Mouse (Mus musculus) retina, adult 2 months (tissue): ENCODE measurements around the gene Clasp1.

Source experiments
- DNase-seq: peaks from one replicate; pipeline ENCODE4 v3.0.0-alpha.2; 2012; ENCODE audit warnings: low read depth, low spot score

The Clasp1 gene

DNA sequence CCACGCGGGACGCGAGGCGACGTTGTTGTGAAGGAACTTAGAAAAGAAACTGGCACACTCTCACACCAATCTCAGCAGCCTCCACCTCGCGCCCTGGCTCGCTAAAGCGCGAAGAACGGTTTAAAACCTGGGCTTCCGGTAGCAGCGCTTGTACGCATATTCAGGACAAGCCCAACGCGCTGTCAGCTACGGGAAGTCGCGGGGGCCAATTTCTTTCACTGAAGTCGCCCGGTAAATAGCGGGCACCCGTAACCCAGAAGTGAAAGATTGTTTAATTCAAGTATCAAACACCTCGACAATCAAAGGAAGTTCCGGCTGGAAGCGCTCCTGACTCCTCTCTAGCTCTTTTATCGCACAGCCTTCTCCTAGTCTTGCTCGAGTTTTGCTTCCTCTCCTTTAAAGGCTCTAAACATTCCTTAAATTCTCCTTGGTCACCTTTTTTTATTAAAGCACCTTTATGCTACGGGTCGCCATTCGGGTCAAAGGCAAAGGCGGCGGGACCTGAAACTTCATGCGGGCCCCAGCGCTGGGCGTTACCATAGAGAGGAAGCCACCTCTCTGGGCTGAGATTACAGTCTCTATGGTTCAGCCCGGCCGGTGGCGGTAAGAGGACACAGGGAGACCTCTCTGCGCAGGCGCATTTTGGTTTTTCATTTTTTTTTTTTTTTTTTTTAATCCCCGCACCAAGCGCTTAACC lies at the start of gene Clasp1:
Clasp1 (plus strand) TSS at position 302 of the 697 bp plus-strand sequence.
- peak; percentile 97 for DNase-seq

DNA sequence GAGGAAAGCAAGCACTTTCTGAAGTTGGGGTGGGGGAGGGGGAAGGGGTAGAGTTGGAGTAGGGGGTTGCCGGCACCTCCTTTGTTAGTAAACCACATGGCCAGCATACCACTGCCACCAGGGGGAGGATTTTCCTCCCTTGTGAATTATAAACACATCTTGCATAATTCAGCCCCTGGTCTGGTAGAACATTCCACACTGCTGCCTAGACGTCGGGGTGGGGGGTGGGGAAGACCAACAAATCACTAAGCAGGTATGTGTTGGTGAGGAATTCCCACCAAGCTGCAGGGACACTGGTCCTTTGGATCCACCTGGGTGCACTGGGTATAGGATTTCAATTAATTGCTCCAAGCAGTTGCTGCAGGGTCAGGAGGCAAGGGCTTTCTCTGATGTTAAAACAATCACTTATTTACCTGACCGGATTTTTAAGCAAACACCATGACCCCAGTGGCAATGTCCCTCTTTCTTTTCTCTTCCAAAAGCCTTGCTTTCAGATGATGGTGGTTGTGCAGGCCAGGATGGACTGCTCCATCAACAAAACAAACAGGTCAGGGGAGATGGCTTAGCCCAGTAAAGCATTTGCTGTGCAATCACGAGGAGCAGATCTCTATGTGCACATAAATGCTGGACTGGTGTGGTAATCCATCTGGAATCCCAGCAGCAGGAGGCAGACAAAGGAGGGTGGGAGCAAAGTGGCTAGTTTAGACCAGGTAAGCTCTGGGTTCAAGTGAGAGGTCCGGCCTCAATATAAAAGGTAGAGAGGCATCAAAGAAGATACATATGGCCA lies 45.0 kb upstream of the Clasp1 start:
- no peak for DNase-seq

DNA sequence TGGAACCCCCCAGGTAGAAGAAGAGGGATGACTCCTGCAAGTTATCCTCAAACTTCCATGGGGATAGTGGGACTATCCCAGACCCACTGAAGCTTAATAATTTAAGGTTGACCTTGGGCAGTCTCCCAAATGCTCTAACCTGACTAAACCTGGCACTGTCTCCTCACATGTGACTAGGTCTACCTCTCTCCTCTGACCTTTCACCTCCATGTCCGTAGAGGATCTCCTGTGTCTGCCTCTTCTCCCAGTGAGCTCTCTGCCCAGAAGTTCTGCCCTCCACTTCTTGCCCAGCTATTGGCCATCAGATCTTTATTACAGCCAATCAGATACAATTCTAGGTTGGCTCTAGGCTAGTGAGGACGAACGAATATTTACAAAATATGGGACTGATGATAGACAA lies 38.9 kb upstream of the Clasp1 start:
- no peak for DNase-seq

DNA sequence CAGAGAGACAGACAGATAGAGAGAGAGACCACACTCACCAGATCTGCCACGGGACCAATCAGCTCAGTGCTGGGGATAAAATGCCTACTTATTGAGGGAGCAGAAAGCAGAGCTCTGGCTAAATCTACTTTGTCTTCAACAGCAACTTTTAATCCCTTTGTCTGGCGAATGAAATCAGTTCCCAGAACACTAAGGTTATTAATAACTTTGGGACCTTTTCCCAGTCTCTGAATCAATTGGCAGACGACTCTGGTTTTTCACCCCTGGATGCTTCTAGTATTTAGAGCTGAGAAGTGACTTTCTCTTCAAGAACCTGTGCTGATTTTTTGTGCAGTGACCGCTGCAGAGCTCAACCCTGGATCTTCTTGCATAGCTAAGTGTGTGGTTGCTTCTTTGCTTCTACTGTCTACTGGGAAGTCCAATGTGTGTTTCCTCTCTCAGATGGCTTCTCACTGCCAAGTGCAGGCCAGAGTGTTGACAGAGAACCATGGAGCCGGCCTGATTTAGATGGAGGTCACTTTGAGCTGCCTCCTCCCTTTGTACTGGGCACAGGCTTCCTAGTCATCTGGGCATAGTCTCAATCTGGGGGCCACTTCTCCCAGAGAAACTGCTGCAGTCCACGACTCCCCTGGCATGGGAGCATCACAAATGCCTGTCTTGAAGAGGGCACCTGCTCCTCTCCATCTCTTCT lies 29.6 kb upstream of the Clasp1 start:
- DNase-seq, result no peak

DNA sequence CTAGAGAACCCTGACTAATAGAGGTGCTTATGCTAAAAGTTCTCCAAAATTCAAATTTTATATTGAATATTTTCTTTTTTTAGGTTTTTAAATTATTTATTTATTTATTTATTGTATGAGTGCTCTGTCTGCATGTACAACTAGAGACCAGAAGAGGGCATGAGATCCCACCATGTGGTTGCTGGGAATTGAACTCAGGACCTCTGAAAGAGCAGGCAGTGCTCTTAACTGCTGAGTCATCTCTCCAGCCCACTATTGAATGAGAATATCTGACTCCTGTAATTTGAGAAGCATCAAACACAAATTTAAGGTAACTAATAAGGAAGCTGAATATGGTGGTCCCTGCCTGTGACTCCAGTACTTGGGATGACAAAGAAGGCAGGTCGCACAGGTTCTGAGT lies 20.9 kb upstream of the Clasp1 start:
- no peak for DNase-seq

DNA sequence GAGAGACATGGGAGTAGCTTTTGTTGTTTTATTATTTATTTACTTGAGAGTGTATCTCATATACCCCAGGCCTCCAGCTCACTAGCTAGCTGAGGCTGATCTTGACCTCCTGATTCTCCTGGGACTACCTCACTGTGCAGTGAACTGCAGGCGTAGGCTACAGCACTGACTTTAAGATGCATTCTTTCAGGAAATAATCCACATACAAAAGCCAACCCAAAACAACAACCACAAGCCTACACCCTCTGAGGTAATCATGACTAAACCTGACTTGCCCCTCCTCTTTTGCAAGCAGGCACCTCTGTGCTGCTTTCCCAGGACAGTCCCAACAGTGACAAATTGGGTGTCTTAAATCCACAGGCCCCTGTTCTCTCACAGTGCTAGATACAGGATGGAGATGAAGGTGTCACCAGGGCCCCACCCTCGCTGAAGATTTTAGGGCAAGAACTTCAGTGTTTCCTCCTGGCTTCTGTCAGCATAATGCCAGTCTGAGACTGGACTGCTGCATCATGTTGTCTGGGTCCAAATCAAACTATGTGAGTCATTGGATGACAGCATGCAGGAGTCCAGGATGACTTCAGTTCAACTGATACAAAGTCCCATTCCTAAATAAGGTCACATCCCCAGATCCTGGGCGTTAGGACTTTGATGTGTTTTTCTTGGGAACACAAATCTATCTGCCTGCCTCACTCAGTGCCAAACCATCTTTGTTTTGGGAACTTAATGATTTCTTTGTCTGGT lies 20.0 kb upstream of the Clasp1 start:
- no peak for DNase-seq

DNA sequence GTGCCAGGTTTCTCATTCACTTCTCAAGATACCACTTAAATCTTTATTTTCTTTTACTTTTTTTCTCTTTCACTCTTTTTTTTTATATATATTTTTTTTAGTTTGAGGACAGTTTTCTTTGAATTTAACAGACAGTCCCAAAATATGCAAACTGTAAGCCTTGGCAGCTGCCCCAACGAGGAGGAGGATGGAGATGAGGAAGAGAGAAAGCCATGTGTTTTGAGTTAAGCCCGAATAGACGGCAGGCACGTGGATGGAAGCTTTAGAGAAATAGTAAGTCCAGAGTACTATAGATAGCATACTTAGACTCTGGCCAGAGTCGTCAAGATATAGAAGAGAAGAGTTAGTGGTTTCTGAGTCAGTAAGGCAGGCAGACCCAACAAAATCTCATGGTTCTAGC lies 11.1 kb upstream of the Clasp1 start:
- DNase-seq, result no peak

DNA sequence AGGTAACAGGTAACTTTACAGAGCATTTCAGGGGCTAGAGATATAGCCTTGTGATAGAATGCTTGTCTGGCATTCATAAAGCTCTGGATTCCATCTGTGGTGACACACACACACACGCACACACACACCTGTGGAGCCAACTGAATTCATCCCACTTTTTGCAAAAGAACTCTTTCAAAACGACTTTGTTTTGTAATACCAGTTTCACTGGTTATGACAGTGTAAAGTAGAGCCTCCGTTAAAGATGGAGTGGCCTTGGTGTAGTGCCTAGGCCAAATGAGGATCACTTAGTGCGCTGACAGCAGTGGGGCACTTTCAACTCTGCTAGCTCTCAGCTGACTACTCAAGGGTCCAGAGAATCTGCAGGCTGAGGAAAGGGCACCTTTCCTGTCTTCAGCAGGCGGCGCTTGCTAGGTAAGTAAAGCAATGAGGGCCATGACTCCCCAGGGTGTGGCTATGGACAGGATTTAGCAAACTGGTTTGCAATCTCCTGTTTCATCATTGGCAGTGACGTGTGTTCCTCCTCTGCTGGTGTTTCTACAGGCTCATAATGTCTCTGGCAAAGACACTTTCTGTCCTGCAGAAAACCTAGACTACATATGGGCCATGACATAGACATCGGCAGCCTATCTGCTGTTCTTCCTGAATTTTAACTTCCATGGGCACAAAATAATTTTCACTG lies 8.6 kb upstream of the Clasp1 start:
- DNase-seq, result no peak

DNA sequence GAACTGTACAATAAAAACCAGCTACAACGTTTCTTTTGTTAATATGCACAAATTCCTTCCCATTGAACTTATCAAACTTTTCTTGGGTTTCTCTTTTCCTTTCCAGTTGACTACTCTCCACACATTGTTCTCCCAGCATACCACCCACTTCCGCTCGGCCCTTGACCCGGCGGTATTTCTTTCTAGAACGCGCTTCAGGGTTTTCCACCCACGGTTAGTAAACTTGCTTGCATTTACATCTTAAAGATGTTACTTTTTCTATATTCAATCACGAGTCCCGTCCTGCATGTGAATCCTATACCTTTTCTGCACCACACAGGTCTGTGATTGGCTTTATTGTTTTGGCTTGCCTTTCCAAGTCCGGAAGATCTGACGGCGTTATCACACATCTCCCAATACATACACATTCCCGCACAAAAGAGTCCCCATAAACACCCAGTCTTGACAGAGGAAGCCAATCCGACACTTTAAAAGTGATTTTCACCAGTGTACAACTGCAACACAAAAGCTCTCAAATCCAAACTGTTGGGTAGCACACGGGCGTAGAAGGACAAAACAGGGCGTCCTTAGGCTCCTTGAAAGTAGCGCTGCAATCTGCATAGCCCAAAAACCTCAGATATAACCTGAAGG lies 616 bp upstream of the Clasp1 start:
- DNase-seq, result peak; percentile 54

DNA sequence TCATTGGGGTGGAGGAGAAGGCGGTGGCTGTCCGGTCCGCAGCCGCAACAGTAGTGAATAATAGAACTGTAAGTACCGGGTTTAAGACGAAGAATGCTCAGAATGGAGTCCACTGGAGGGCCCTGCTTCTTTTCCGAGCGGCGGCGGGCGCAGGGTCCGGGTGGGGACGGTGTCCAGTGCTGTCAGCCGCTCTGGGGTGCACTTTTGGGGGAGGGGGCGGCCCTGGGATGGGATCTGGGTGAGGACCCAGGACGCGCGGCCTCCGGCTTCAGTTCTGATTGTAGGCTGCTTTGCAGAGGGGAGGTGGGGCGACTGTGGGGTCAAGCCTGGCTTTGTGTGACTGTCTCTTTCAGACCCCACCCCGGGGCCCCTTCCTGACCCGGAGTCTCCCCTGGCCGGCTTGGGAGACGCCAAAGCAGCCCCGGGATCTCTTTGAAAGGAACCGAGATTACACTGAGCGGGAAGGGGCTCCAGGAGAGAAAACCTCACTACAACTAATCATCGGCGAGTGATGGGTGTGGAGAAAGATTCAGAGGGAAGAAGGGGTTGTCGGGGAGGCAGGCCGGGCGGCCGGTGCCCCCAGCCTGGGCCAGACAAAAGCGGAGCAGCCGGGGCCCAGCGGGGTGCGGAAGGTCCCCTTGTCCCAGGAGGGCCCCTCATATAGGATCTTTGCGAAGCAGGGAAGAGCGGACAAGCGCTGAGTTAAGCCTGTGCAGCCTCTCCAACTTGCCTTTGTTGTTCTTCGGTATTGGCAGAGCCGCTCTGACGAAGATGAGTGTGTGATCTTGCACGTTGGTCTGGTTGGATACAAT lies 802 bp downstream of the Clasp1 start:
- peak; percentile 2 for DNase-seq

DNA sequence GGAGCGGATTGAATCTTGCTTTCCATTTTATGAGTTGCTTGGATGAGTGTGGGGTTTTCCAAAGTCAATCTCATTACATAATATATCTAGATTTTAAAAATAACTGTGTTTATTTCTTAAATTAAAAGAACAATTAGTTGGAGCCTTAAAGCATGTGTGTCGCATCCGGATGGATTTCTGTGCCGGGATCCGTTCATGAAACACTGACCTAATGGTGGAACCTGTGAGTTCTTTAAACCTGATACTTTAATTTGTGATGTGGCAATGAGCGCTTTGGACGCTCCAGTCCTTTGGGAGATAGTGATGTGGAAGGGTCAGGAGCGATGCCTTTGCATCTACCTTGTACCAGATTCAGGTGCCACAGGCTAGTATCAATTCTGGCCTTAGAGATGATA lies 1.4 kb downstream of the Clasp1 start:
- no peak for DNase-seq

DNA sequence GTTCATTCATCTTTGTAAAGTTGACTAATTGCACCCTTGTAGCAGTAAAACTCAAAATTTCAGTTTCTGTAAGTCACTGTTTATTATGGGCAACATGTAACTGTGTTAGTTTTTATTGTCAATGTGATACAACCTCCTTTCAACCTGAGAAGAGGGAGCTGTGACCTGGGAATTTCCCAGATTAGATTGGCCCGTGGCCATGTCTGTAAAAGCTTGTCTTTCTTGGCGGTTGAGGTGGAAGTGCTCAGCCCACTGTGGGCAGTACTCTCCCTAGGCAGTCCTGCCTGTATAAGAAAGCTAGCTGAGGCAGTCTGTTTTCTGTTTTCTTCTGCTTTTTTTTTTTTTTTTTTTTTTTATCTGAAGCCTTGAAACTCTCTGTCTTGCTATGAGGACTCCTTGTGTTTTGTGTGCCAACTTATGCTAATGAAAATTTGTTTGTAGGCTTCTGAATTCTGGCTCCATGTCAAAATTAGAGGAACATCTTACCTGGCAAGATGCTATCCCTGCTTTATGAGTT lies 2.1 kb downstream of the Clasp1 start:
- no peak for DNase-seq

DNA sequence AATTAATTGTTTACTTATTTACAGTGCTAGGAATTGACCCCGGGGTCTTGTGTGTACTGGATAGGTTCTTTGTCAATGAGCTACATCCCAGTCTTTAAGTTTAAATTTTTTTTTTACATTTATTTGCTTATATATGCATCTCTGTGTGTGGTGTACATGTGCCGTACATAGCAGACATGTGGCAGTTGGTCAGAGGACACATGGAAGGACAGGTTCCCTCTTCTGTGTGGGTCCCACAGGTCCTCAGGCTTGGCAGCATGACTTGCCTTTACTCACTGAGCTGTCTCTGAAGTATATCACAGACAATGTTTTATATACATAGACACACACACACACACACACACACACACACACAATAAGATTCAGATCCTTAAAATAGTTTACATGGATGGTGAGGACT lies 3.4 kb downstream of the Clasp1 start:
- no peak for DNase-seq

DNA sequence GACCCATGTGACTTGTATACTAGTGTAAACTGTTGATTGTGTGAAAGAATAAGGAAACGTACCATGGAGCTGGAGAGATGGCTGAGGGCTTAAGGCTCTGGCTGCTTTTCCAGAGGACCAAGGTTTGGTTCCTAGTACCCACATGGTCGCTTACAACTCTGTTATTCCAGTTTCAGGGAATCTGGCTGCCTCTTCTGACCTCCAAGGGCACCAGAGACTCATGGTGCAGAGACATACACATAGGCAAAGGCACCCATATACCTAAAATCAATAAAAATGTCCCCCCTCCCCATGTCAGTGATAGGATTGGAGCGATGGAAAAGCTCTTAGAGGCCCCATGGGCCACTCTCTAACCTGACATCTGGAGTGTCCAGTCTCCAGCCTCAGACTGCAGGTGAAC lies 5.1 kb downstream of the Clasp1 start:
- no peak for DNase-seq

DNA sequence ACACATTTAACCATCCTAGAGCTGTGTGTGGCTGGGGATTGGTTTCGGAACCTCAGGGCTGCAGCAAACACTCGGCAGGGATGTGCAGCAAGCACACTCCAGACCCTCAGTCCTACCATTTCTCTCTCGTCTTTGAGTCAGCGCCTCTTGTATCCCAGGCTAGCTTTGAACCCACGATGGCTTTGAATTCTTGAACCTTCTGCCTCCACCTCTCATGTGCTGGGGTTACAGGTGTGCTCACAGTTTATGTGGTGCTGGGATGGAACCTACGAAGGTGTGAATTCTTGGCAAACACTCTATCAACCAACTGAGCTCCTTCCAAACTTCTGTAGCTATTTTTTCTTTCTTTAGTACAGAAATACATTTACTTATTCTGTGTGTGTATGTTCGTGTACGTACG lies 9.0 kb downstream of the Clasp1 start:
- DNase-seq, result no peak

DNA sequence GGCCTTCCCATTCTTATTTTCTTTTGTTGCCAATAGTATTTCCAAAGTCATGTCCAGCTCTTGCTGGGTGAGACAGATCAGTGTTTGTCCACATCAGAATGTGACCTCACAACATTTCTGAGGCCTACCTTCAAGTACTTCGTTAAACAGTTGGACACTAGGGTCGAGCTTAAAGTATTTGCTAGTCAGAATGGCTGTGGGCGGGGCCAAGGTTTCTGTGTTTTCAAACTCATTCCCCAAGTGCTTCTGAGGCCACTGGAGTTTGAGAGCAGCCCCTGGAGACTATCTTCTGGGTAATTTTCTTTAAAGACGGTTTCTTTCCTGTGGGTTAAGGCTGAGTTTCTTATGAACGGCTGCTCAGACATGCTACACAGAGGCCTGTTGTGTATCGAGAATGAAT lies 9.7 kb downstream of the Clasp1 start:
- DNase-seq, result no peak

DNA sequence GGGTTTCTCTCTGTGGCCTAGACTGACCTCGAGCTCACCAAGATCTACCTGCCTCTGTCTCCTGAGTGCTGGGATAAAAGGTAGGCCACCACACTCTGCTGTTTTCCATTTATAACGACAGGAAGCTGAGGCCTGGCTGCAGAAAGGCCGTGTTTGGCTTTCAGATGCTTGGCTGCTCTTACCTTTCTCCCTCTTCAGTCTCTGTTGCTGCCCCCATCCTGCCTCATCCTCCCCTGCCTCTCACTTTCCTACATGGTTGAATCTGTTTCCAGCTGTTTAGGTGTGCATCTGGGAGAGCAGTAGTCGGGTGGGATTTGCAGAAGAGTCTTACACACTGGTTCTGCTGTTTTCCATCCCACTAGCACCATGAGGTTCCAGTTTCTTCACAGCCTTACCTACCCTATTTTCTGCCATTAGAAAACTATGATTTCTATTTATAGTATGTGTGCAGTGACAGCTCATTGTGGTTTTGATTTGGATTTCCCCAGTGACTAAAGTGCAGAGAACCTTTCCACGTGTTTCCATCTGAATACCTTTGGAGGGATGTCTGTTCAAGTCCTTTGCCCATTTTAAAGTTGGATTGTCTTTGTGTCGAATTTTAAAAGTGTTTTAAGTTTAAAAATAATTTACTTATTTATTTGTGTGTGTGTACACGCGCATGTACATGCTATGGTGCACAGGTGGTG lies 10.9 kb downstream of the Clasp1 start:
- DNase-seq, result no peak

DNA sequence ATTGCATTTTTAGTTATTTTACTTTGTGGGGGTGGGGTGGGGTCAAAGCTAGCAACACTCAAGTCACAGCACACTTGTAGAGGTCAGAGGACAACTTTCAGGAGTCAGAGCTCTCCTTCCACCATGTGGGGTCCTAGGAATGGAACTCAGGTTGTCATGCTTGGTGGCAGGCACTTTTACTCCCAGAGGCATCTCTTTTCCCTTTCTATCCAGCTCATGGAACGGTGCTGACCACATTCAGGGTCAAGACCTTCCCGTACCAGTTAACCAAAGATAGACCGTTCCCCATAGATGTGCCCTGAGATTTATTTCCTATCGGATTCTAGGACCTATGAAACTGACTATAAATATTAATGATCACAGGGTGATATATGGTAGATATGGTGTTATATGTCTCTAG lies 13.1 kb downstream of the Clasp1 start:
- no peak for DNase-seq

DNA sequence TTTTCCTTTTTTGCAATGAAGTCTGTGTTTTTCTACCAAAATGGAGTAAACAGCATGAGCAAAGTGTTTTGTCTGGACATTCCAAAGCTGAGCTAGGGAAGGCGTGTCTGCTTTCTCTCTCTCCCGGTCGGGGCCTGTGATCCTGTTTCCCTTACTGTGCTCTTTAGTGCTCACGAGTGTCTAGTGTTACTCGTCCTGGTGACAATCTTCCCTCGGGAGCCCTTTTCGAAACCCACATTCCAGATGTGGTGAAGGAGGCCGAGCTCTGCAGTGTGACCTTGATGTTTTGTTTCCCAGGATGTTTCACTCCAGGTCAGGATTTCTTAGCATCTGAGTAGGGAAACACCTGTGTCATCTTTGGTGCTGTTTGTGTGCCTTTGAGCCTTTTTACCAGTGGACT lies 13.7 kb downstream of the Clasp1 start:
- DNase-seq, result no peak
